Mouse (Mus musculus) erythroid progenitor cell, adult 5-6 weeks (primary cell): ENCODE data around the gene Gm10203. TPM values are rescaled to one million over a fixed set of nuclear protein-coding genes. Genes with fewer than 3 reads are reported as not detected.

Experiments
- ATAC-seq: replicated peaks from 2 replicates; pipeline ENCODE4 v1.8.0; 2016; ENCODE audit warnings: moderate number of reproducible peaks, mild to moderate bottlenecking, moderate TSS enrichment, inconsistent platforms; ENCODE audit not compliant: poor library complexity, low FRiP score, severe bottlenecking
- total RNA-seq, 2 experiments: library from RNA; stranded (forward) in 1 of 2; stranded (reverse) in 1 of 2; fragments of 150-400 nt in 1 of 2; fragments of 186-747, 209-891 nt in 1 of 2; gene quantifications; 2 replicates each; pipeline versions ENCODE4 v1.2.3 to v1.2.4; 2015 to 2017; ENCODE audit warnings: low replicate concordance in 2 of 2

Gene Gm10203
- total RNA-seq, 2 experiments from 2014 or later: not detected

DNA sequence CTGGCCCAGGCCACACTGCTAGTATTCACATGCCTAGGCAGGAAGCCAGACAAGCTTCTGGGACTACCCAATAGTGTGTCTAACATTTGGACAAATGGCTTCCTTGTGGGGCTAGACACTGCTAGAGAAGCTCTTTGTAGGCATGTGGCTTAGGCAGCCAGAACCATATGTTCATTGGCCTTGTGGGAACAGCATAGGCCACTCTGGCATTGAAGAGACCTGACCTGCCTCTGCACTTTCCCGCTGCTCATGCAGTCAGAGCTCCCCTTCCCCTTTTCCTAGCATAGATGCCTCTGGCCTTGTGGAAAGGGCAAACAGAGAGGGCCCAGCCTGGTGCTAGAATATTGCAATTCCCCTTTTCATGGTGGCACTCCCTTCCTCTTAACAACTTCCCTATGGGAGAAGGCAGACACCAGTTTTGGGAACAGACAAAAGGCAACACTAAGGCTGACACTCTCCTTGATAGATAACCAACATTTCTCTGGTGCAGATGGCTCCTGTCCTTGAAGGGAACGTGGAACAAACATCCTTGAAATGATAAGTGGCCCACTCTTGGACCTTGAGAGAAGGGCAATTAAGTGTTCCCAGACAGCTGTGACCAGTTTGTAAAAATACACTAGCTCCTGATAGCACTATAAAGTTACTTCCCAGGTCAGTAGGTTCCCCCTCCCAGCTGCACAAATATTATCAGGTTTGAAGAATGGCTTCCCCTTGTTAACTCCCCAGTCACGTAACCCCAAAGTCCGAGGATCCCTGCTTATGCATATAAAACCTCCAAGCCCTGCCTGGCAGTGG is 44.1 kb downstream of the Gm10203 start:
- ATAC-seq: 0 out of 2 replicates have a peak, but pooled peaks have one; percentile 27

GRCm38 (mm10) chr6:149174932-149175570 is 45.1 kb downstream of the Gm10203 start:
- ATAC-seq: no peak

GRCm38 (mm10) chr6:149179064-149179463 is 49.1 kb downstream of the Gm10203 start:
- no peak for ATAC-seq

Other genes with a start within 250 kb of the Gm10203 start
- gene Caprin2, start 233.9 kb upstream of the Gm10203 start, total RNA-seq (2015; ENCODE audit: low replicate concordance): 13.0 and 23.9 TPM in 2 replicates
- 8.5 and 16.4 TPM in 2 replicates for gene Caprin2, start 233.9 kb upstream of the Gm10203 start, total RNA-seq (2017; ENCODE audit: low replicate concordance)
- gene Sinhcaf, start 183.7 kb upstream of the Gm10203 start, total RNA-seq (2015; ENCODE audit: low replicate concordance): 1.1 and 9.2 TPM in 2 replicates
- 4.5 and 14.1 TPM in 2 replicates for gene Sinhcaf, start 183.7 kb upstream of the Gm10203 start, total RNA-seq (2017; ENCODE audit: low replicate concordance)
- 2.5 and 3.6 TPM in 2 replicates for gene Dennd5b, start 28.5 kb upstream of the Gm10203 start, total RNA-seq (2015; ENCODE audit: low replicate concordance)
- gene Dennd5b, start 28.5 kb upstream of the Gm10203 start, total RNA-seq (2017; ENCODE audit: low replicate concordance): 0.91 and 6.2 TPM in 2 replicates
- 4.6 and 9.4 TPM in 2 replicates for gene Etfbkmt, start 9.7 kb downstream of the Gm10203 start, total RNA-seq (2015; ENCODE audit: low replicate concordance)
- 4.5 and 6.0 TPM in 2 replicates for gene Etfbkmt, start 9.7 kb downstream of the Gm10203 start, total RNA-seq (2017; ENCODE audit: low replicate concordance)
- gene Amn1, start 58.5 kb downstream of the Gm10203 start, total RNA-seq (2015; ENCODE audit: low replicate concordance): 3.4 and 3.6 TPM in 2 replicates
- gene Amn1, start 58.5 kb downstream of the Gm10203 start, total RNA-seq (2017; ENCODE audit: low replicate concordance): 1.4 and 5.4 TPM in 2 replicates
- gene Resf1, start 179.2 kb downstream of the Gm10203 start, total RNA-seq (2015; ENCODE audit: low replicate concordance): 113 and 155 TPM in 2 replicates
- gene Resf1, start 179.2 kb downstream of the Gm10203 start, total RNA-seq (2017; ENCODE audit: low replicate concordance): 109 and 117 TPM in 2 replicates